Mouse (Mus musculus) liver, embryonic 14.5 days (tissue): ENCODE data around the gene Hyal2. TPM values are rescaled to one million over a fixed set of nuclear protein-coding genes. Genes with fewer than 3 reads are reported as not detected.

Experiments used
- ATAC-seq: fragments of 200-750 bp; cut with Nextera tagmentation; 2 replicates; pipeline ENCODE4 v1.8.0; 2017; ENCODE audit warnings: moderate number of reproducible peaks, mild to moderate bottlenecking, moderate library complexity; ENCODE audit not compliant: insufficient read depth
- DNase-seq, 3 experiments: peaks; one replicate each; pipeline ENCODE4 v3.0.0-alpha.2; 2012 to 2013; ENCODE audit warnings: low read depth in 3 of 3, low spot score in 3 of 3
- H3K27ac ChIP-seq: fragments of 300-500 bp; sonication (generic); 2 replicates; pipeline ENCODE4 v1.5.1; 2014; ENCODE audit warnings: moderate library complexity, mild to moderate bottlenecking, control low read depth, inconsistent platforms
- H3K27me3 ChIP-seq: fragments of 300-500 bp; sonication (generic); 2 replicates; pipeline ENCODE4 v1.6.1; 2014; ENCODE audit warnings: mild to moderate bottlenecking, low read length, moderate library complexity; ENCODE audit not compliant: control insufficient read depth, insufficient read depth
- H3K36me3 ChIP-seq: fragments of 300-500 bp; sonication (generic); replicated peaks from 2 replicates; pipeline ENCODE4 v1.6.1; 2014; ENCODE audit warnings: low read depth; ENCODE audit not compliant: control insufficient read depth, insufficient read depth
- H3K4me1 ChIP-seq, 2 experiments: fragments of 200-500 bp in 1 of 2; fragments of 300-500 bp in 1 of 2; sonication (generic) in 1 of 2; replicated peaks; 2 replicates each; pipeline ENCODE4 v1.6.1; 2012 to 2014; ENCODE audit warnings: antibody characterized with exemption in 1 of 2, inconsistent platforms in 1 of 2, low read length in 1 of 2; ENCODE audit not compliant: control insufficient read depth in 2 of 2, insufficient read depth in 2 of 2
- H3K4me2 ChIP-seq: fragments of 300-500 bp; sonication (generic); 2 replicates; pipeline ENCODE4 v1.6.1; 2014; ENCODE audit warnings: low read depth, mild to moderate bottlenecking, control low read depth, moderate library complexity
- H3K4me3 ChIP-seq, 2 experiments: fragments of 200-500 bp in 1 of 2; fragments of 300-500 bp in 1 of 2; sonication (generic) in 1 of 2; 2 replicates each; pipeline ENCODE4 v1.5.1; 2012 to 2014; ENCODE audit warnings: low read depth in 2 of 2, low read length in 2 of 2, mild to moderate bottlenecking in 2 of 2, control low read depth in 1 of 2, inconsistent platforms in 1 of 2, moderate library complexity in 1 of 2; ENCODE audit not compliant: insufficient read depth in 1 of 2
- H3K9ac ChIP-seq: fragments of 300-500 bp; sonication (generic); replicated peaks from 2 replicates; pipeline ENCODE4 v1.6.1; 2014; ENCODE audit warnings: mild to moderate bottlenecking, control low read depth, moderate library complexity
- H3K9me3 ChIP-seq: fragments of 300-500 bp; sonication (generic); 2 replicates; pipeline ENCODE4 v1.6.1; 2016; ENCODE audit warnings: low read length, mixed read lengths; ENCODE audit not compliant: control insufficient read depth
- CTCF ChIP-seq: IDR thresholded peaks from 2 replicates; pipeline ENCODE4 v1.5.1; 2016; ENCODE audit warnings: antibody characterized with exemption, low read depth, control low read depth
- EP300 ChIP-seq: IDR thresholded peaks from 2 replicates; pipeline ENCODE4 v1.6.1; 2016; ENCODE audit warnings: antibody characterized with exemption, low read depth
- WGBS: fragments of 180-500 bp; shearing (Covaris S2); extraction: QIAGEN DNeasy Blood & Tissue Kit; methylation state at CpG from one replicate; pipeline ENCODE4 v1.1.7; 2014; ENCODE audit not compliant: insufficient replicate concordance; 5-methylcytosine and 5-hydroxymethylcytosine counted together
- polyA plus RNA-seq, 2 experiments: library from polyadenylated mRNA; depleted of rRNA in 1 of 2; stranded (reverse) in 1 of 2; unstranded in 1 of 2; fragments of >200 nt; fragmentation: Nextera tagmentation in 1 of 2; extraction: Ambion mirVana in 1 of 2; gene quantifications; 2 replicates each; pipeline versions ENCODE4 v1.2.1 to v1.2.3; 2012 to 2014

The Hyal2 gene
- polyA plus RNA-seq, 2 experiments, result 19.9 to 47.0 TPM

- Histone ChIP-seq H3K4me1 (peaks cover 13 to 18% of the 10 kb centered on the region in 2 experiments; a peak in 3 of 4 replicates), H3K27me3 (no peaks in the 10 kb centered on the region; the same call in 1 of the 2 replicates), H3K9ac (no peak overlapping the region), H3K4me2 (no peak overlapping the region), H3K36me3 (peaks cover 62% of the 10 kb centered on the region), H3K27ac (no peak overlapping the region), H3K4me3 (no peak overlapping the region), H3K9me3 (no peaks in the 10 kb centered on the region)
- TF ChIP-seq EP300 (no peak), CTCF (no peak)
- 88% methylated on average over 11 of the region's 11 CpGs for WGBS
- ATAC-seq (no peak), DNase-seq (no peak)
Observed at GRCm38 (mm10) chr9:107593101-107593976, 25.6 kb downstream of the Hyal2 start.

GRCm38 (mm10) chr9:107594281-107595062 is 26.7 kb downstream of the Hyal2 start:
- 82% methylated on average over 8 of the region's 8 CpGs for WGBS

GRCm38 (mm10) chr9:107596619-107597569 is 29.1 kb downstream of the Hyal2 start:
- H3K4me3 ChIP-seq, result no peak overlapping the region
- no peak overlapping the region for H3K4me2 ChIP-seq
- TF ChIP-seq CTCF, result no peak
- no peak for TF ChIP-seq EP300
- WGBS, result 82% methylated on average over 11 of the region's 11 CpGs
- no peaks in the 10 kb centered on the region; the same call in 1 of the 2 replicates for H3K27me3 ChIP-seq
- no peak overlapping the region for H3K9ac ChIP-seq
- H3K4me1 ChIP-seq, result peaks cover 0 to 2% of the 10 kb centered on the region in 2 experiments; a peak in 1 of 4 replicates
- H3K36me3 ChIP-seq, result peaks cover 29% of the 10 kb centered on the region
- DNase-seq (no peak), ATAC-seq (no peak)
- H3K9me3 ChIP-seq, result no peaks in the 10 kb centered on the region
- H3K27ac ChIP-seq, result no peak overlapping the region

More at GRCm38 (mm10) chr9:107594281-107595062, 26.7 kb downstream of the Hyal2 start:
- Histone ChIP-seq H3K9ac (no peak overlapping the region), H3K27me3 (no peaks in the 10 kb centered on the region; the same call in 1 of the 2 replicates), H3K4me2 (no peak overlapping the region), H3K36me3 (peaks cover 53% of the 10 kb centered on the region), H3K4me3 (no peak overlapping the region), H3K27ac (no peak overlapping the region), H3K4me1 (peaks cover 12% of the 10 kb centered on the region in 2 experiments; a peak in 3 of 4 replicates), H3K9me3 (no peaks in the 10 kb centered on the region)
- no peak for DNase-seq
- ATAC-seq, result no peak
- TF ChIP-seq CTCF, result no peak
- TF ChIP-seq EP300, result no peak

- no peak overlapping the region for H3K9ac ChIP-seq
- no peak overlapping the region for H3K4me3 ChIP-seq
- no peaks in the 10 kb centered on the region; the same call in 1 of the 2 replicates for H3K27me3 ChIP-seq
- DNase-seq (no peak), ATAC-seq (no peak)
- WGBS, result 67% methylated on average over 5 of the region's 5 CpGs
- TF ChIP-seq CTCF (no peak), EP300 (no peak)
- no peaks in the 10 kb centered on the region for H3K9me3 ChIP-seq
- H3K36me3 ChIP-seq, result peaks cover 14% of the 10 kb centered on the region
- peaks cover 0 to 7% of the 10 kb centered on the region in 2 experiments; a peak in 3 of 4 replicates for H3K4me1 ChIP-seq
- H3K4me2 ChIP-seq, result no peak overlapping the region
- no peak overlapping the region for H3K27ac ChIP-seq
Observed at GRCm38 (mm10) chr9:107598385-107598784, 30.6 kb downstream of the Hyal2 start.
